Mouse (Mus musculus) liver, embryonic 14.5 days (tissue): ENCODE results near the gene Gng2.

ENCODE experiments used
- CTCF ChIP-seq: IDR thresholded peaks from 2 replicates; pipeline ENCODE4 v1.5.1; 2016; ENCODE audit warnings: antibody characterized with exemption, low read depth, control low read depth
- EP300 ChIP-seq: IDR thresholded peaks from 2 replicates; pipeline ENCODE4 v1.6.1; 2016; ENCODE audit warnings: antibody characterized with exemption, low read depth

GRCm38 (mm10) chr14:19938545-19938944, 38.9 kb downstream of the Gng2 start:
- no peak for TF ChIP-seq CTCF
- TF ChIP-seq EP300: no peak
